Mouse (Mus musculus) hindbrain, embryonic 16.5 days (tissue): ENCODE data around the gene Kidins220. TPM values are rescaled to one million over a fixed set of nuclear protein-coding genes. Genes with fewer than 3 reads are reported as not detected.

Experiments used
- ATAC-seq: fragments of 200-750 bp; cut with Nextera tagmentation; 2 replicates; pipeline ENCODE4 v1.8.0; 2017; ENCODE audit warnings: moderate TSS enrichment, moderate library complexity
- H3K27ac ChIP-seq: fragments of 300-500 bp; sonication (generic); 2 replicates; pipeline ENCODE4 v1.5.1; 2014; ENCODE audit warnings: low read depth, mild to moderate bottlenecking, control low read depth, low read length, moderate library complexity
- H3K27me3 ChIP-seq: fragments of 300-500 bp; sonication (generic); replicated peaks from 2 replicates; pipeline ENCODE4 v1.6.1; 2014; ENCODE audit warnings: low read length; ENCODE audit not compliant: control insufficient read depth, insufficient read depth
- H3K36me3 ChIP-seq: fragments of 300-500 bp; sonication (generic); 2 replicates; pipeline ENCODE4 v1.6.1; 2014; ENCODE audit warnings: mild to moderate bottlenecking, low read length, moderate library complexity, mixed read lengths; ENCODE audit not compliant: control insufficient read depth, insufficient read depth
- H3K4me1 ChIP-seq: fragments of 300-500 bp; sonication (generic); 2 replicates; pipeline ENCODE4 v1.6.1; 2014; ENCODE audit warnings: low read depth, low read length; ENCODE audit not compliant: control insufficient read depth, insufficient read depth
- H3K4me2 ChIP-seq: fragments of 300-500 bp; sonication (generic); 2 replicates; pipeline ENCODE4 v1.6.1; 2014; ENCODE audit warnings: mild to moderate bottlenecking, low read length, control low read depth, moderate library complexity
- H3K4me3 ChIP-seq: fragments of 300-500 bp; sonication (generic); 2 replicates; pipeline ENCODE4 v1.5.1; 2014; ENCODE audit warnings: mild to moderate bottlenecking, low read length, control low read depth, moderate library complexity
- H3K9ac ChIP-seq: fragments of 300-500 bp; sonication (generic); 2 replicates; pipeline ENCODE4 v1.6.1; 2014; ENCODE audit warnings: low read depth, mild to moderate bottlenecking, control low read depth, low read length, moderate library complexity
- H3K9me3 ChIP-seq: fragments of 300-500 bp; sonication (generic); 2 replicates; pipeline ENCODE4 v1.6.1; 2014; ENCODE audit warnings: mild to moderate bottlenecking, low read length, moderate library complexity; ENCODE audit not compliant: control insufficient read depth
- WGBS: fragments of 180-500 bp; shearing (Covaris S2); extraction: QIAGEN DNeasy Blood & Tissue Kit; methylation state at CpG from one replicate; pipeline ENCODE4 v1.1.7; 2014; 5-methylcytosine and 5-hydroxymethylcytosine counted together
- polyA plus RNA-seq: library from polyadenylated mRNA; unstranded; fragments of >200 nt; fragmentation: Nextera tagmentation; extraction: Ambion mirVana; gene quantifications from 2 replicates; pipeline ENCODE4 v1.2.1, GENCODE M21; 2015

Kidins220 gene
- polyA plus RNA-seq, 1 experiment from 2014 or later: 114 TPM

- 2% methylated on average over 28 of the region's 28 CpGs for WGBS
- ATAC-seq: no peak
- Histone ChIP-seq H3K27me3 (no peaks in the 10 kb centered on the region), H3K4me1 (peaks cover 44% of the 10 kb centered on the region), H3K9me3 (no peaks in the 10 kb centered on the region), H3K36me3 (no peaks in the 10 kb centered on the region), H3K4me3 (peak overlapping the region; percentile 55), H3K4me2 (peak overlapping the region; percentile 99), H3K9ac (peak overlapping the region; percentile 76), H3K27ac (peak overlapping the region; percentile 89)
These were observed 122.8 kb downstream of the Kidins220 start for GRCm38 (mm10) chr12:25097210-25098160.

- 6% methylated on average over 8 of the region's 10 CpGs for WGBS
- H3K9me3 ChIP-seq: no peaks in the 10 kb centered on the region
- peaks cover 38% of the 10 kb centered on the region for H3K4me1 ChIP-seq
- H3K9ac ChIP-seq: peak overlapping the region; percentile 76
- no peaks in the 10 kb centered on the region for H3K36me3 ChIP-seq
- no peak for ATAC-seq
- H3K27me3 ChIP-seq: no peaks in the 10 kb centered on the region
- peak overlapping the region; percentile 55 for H3K4me3 ChIP-seq
- H3K27ac ChIP-seq: peak overlapping the region; percentile 89
- peak overlapping the region; percentile 99 for H3K4me2 ChIP-seq
These were observed 123.4 kb downstream of the Kidins220 start for GRCm38 (mm10) chr12:25098161-25098550.

- H3K9me3 ChIP-seq: no peaks in the 10 kb centered on the region
- peak overlapping the region; percentile 89 for H3K27ac ChIP-seq
- no peaks in the 10 kb centered on the region for H3K36me3 ChIP-seq
- peak overlapping the region; percentile 99 for H3K4me2 ChIP-seq
- under 1% methylated on average over 60 of the region's 61 CpGs for WGBS
- peak overlapping the region; percentile 55 for H3K4me3 ChIP-seq
- ATAC-seq: peak; percentile 80
- no peaks in the 10 kb centered on the region for H3K27me3 ChIP-seq
- peaks cover 36% of the 10 kb centered on the region for H3K4me1 ChIP-seq
- peak overlapping the region; percentile 76 for H3K9ac ChIP-seq
These were observed 124.0 kb downstream of the Kidins220 start for GRCm38 (mm10) chr12:25098561-25099312.

GRCm38 (mm10) chr12:25099313-25099562 lies 124.5 kb downstream of the Kidins220 start:
- Histone ChIP-seq H3K4me3 (peak overlapping the region; percentile 55), H3K36me3 (no peaks in the 10 kb centered on the region), H3K9me3 (no peaks in the 10 kb centered on the region), H3K9ac (peak overlapping the region; percentile 76), H3K4me2 (peak overlapping the region; percentile 99), H3K27me3 (no peaks in the 10 kb centered on the region), H3K27ac (peak overlapping the region; percentile 89), H3K4me1 (peaks cover 36% of the 10 kb centered on the region)
- no peak for ATAC-seq
- 0% methylated on average over 9 of the region's 9 CpGs for WGBS

DNA sequence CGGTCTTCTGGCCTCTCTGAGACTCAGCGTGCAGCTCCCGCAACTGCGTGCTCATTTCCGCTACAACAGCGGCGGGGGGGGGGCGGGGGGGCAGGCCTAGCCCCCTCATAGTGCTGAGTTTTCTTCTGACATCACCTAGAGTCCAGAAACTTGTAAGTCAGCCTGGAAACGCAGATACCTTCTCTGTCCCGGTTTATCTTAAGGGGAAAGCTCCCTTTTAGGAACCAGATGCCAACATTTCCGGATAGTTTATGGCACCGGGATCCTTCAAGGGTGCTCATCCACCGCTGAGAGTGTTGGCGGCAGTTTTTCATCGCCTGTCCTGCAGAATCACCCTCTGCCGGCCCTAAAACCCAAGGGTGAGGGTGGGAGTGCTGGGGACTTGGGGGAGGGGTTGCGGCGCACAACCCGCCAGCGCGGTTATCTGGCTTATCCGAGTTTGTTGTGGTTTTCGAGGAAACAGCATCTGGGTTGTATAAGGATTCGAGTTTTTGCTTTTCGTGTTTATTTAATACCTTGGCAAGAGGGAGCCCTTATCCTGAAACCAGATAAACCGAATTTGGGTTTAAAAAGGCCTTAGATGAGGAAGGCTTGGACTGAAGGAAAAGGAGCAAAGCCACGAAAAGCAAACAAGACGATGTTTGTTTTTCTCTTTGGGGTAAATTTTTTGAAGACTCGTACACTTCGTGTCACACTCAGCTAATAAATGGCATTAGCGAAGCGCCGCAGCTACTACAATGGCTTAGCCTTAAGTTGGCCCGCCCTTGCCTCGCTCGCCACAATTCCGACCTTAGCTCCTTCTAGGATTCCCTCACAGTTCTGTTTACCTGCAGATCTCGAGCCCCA lies 125.1 kb downstream of the Kidins220 start:
- under 1% methylated on average over 38 of the region's 38 CpGs for WGBS
- H3K9ac ChIP-seq: peak overlapping the region; percentile 76
- H3K9me3 ChIP-seq: no peaks in the 10 kb centered on the region
- peak overlapping the region; percentile 89 for H3K27ac ChIP-seq
- no peaks in the 10 kb centered on the region for H3K36me3 ChIP-seq
- H3K4me3 ChIP-seq: peak overlapping the region; percentile 55
- H3K4me1 ChIP-seq: peaks cover 36% of the 10 kb centered on the region
- H3K4me2 ChIP-seq: peak overlapping the region; percentile 99
- H3K27me3 ChIP-seq: no peaks in the 10 kb centered on the region
- no peak for ATAC-seq

DNA sequence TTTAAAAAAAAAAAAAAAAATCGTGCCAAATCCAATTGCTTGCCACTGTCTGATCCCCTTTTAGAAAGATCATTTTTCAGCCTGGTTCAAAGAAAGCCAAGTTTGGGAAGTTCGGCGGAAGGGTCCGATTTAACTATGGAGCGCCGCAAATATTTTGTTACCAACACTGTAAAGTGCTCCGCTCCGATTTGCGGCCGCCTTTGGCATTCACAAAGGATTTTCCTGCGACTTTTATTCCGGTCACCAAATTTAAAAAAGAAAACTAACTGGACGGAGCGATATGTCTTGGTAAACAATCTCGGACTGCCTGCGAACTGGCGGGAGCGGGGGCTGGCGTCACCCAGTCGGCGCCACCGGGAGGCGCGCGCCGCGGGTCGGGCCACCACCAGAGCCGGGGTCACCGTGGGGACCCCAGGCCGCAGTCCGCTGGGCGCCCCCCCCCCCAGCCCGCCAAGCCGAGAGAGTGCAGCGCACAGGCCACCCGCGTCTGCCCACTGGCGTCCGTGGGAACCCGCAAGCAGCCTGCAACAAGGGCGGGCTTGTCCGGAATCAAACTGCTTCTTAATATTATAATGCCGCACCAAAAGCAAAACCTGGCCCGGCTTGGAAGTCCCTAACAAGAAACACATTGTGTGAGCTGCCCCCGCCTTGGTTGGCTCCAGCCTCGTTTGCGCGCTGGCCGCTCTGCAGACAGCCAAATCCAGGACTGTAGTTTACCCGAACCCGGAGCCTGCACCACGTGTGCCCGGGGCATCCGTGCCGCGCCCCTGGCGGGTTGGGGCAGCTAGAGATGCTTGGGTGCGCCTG lies 125.9 kb downstream of the Kidins220 start:
- Histone ChIP-seq H3K9me3 (no peaks in the 10 kb centered on the region), H3K27ac (peak overlapping the region; percentile 89), H3K36me3 (no peaks in the 10 kb centered on the region), H3K4me1 (peaks cover 36% of the 10 kb centered on the region), H3K9ac (peak overlapping the region; percentile 76), H3K27me3 (no peaks in the 10 kb centered on the region), H3K4me2 (peak overlapping the region; percentile 99), H3K4me3 (peak overlapping the region; percentile 55)
- ATAC-seq: no peak
- under 1% methylated on average over 56 of the region's 59 CpGs for WGBS

DNA sequence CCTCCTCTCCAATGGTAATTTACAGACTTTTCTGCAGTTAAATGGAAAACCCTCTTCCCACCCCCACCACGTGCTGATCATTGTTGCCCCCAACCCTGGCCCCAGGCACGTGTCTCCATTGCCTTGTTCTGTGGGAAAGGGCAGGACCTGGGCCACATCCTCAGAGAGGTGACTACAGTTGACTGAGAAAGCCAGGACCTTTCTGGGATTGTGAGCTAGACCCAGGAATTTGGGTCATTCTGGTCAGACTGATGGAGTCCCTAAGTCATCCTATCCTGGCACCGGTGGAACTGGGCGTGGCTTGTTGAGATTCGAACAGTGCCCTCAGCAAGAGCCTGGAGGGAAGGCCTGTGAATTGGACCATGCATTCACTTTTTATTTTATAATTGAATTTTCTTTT lies 126.7 kb downstream of the Kidins220 start:
- Histone ChIP-seq H3K4me2 (peak overlapping the region; percentile 99), H3K27ac (peak overlapping the region; percentile 89; the same call in 1 of the 2 replicates), H3K36me3 (no peaks in the 10 kb centered on the region), H3K9ac (peak overlapping the region; percentile 76; the same call in 1 of the 2 replicates), H3K4me3 (no peak overlapping the region), H3K4me1 (peaks cover 35% of the 10 kb centered on the region), H3K27me3 (no peaks in the 10 kb centered on the region), H3K9me3 (no peaks in the 10 kb centered on the region)
- 11% methylated on average over 5 of the region's 5 CpGs for WGBS
- no peak for ATAC-seq

DNA sequence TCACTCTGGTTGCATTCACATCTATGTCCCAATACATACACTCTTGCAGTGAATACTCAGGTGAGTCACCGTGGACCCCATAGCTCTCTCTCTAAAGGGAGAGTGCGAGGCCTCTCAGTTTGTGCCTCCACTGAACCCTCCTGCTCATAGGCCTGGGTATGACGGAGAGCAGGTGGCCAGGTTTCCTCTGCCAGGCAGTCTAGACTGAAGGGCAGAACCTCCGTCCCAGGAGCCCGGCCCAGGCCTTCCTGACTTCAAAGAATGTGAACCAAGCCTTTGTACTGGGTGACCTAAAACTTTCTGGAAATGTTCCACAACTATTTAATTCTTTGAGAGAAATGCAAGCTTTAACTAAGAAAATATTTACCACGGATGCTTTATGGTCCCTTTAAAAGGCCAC lies 129.2 kb downstream of the Kidins220 start:
- no peaks in the 10 kb centered on the region for H3K36me3 ChIP-seq
- no peaks in the 10 kb centered on the region for H3K9me3 ChIP-seq
- no peak overlapping the region for H3K4me3 ChIP-seq
- H3K4me1 ChIP-seq: peaks cover 15% of the 10 kb centered on the region
- no peaks in the 10 kb centered on the region for H3K27me3 ChIP-seq
- 77% methylated on average over 6 of the region's 6 CpGs for WGBS
- no peak overlapping the region for H3K27ac ChIP-seq
- H3K9ac ChIP-seq: no peak overlapping the region
- ATAC-seq: no peak
- H3K4me2 ChIP-seq: no peak overlapping the region
